Mouse (Mus musculus) MEL (cell line): ENCODE measurements around the gene Htra2.
A peak's percentile ranks its signal among the peaks of the same experiment; 100 is the strongest.

ENCODE experiments used
- CTCF ChIP-seq, 3 experiments: IDR thresholded peaks in 2 of 3; conservative IDR thresholded peaks in 1 of 3; 2 replicates each; pipeline ENCODE4 v1.5.1; 2011 to 2012; ENCODE audit warnings: low read length in 3 of 3, low read depth in 2 of 3, mild to moderate bottlenecking in 2 of 3, improper control_type of control experiment in 1 of 3, inconsistent platforms in 1 of 3, mixed read lengths in 1 of 3, moderate library complexity in 1 of 3; ENCODE audit not compliant: control insufficient read depth in 1 of 3, insufficient read depth in 1 of 3, poor library complexity in 1 of 3, severe bottlenecking in 1 of 3
- EP300 ChIP-seq, 2 experiments: IDR thresholded peaks; 2 replicates each; pipeline ENCODE4 v1.6.1; 2011; ENCODE audit warnings: improper control_type of control experiment in 2 of 2, low read length in 2 of 2, low read depth in 1 of 2, mild to moderate bottlenecking in 1 of 2
- ETS1 ChIP-seq: IDR thresholded peaks from 2 replicates; pipeline ENCODE4 v1.6.1; 2012; ENCODE audit warnings: low read depth, mild to moderate bottlenecking, inconsistent platforms, low read length, improper control_type of control experiment, moderate library complexity
- JUND ChIP-seq: IDR thresholded peaks from 2 replicates; pipeline ENCODE4 v1.6.1; 2011; ENCODE audit warnings: low read depth, mild to moderate bottlenecking, improper control_type of control experiment, low read length
- KAT2A ChIP-seq: conservative IDR thresholded peaks from 2 replicates; pipeline ENCODE4 v1.6.1; 2012; ENCODE audit warnings: low read depth, low read length, improper control_type of control experiment, inconsistent platforms
- MAFK ChIP-seq: IDR thresholded peaks from 2 replicates; pipeline ENCODE4 v1.6.1; 2011; ENCODE audit warnings: low read depth, mild to moderate bottlenecking, low read length, improper control_type of control experiment, borderline replicate concordance
- MAX ChIP-seq: IDR thresholded peaks from 2 replicates; pipeline ENCODE4 v1.6.1; 2011; ENCODE audit warnings: low read length, improper control_type of control experiment
- POLR2A ChIP-seq, 2 experiments: IDR thresholded peaks; 2 replicates each; pipeline ENCODE4 v1.6.1; 2011 to 2012; ENCODE audit warnings: low read length in 2 of 2, mild to moderate bottlenecking in 2 of 2, control low read depth in 1 of 2, improper control_type of control experiment in 1 of 2, low read depth in 1 of 2, moderate library complexity in 1 of 2; ENCODE audit not compliant: control insufficient read depth in 1 of 2, insufficient read depth in 1 of 2, poor library complexity in 1 of 2
- POLR2AphosphoS5 ChIP-seq: IDR thresholded peaks from 2 replicates; pipeline ENCODE4 v1.6.1; 2012; ENCODE audit warnings: low read depth, borderline replicate concordance, mild to moderate bottlenecking, inconsistent platforms, low read length, moderate library complexity, mixed read lengths
- RAD21 ChIP-seq: IDR thresholded peaks from 2 replicates; pipeline ENCODE4 v1.6.1; 2011; ENCODE audit warnings: mild to moderate bottlenecking, low read depth, low read length, improper control_type of control experiment
- TAL1 ChIP-seq: IDR thresholded peaks from 2 replicates; pipeline ENCODE4 v1.6.1; 2012; ENCODE audit warnings: mild to moderate bottlenecking, inconsistent platforms, low read length, moderate library complexity, mixed read lengths
- UBTF ChIP-seq: IDR thresholded peaks from 2 replicates; pipeline ENCODE4 v1.6.1; 2012; ENCODE audit warnings: low read depth, mild to moderate bottlenecking, inconsistent platforms, low read length, improper control_type of control experiment, moderate library complexity, borderline replicate concordance; ENCODE audit not compliant: insufficient read depth
- USF1 ChIP-seq: IDR thresholded peaks from 2 replicates; pipeline ENCODE4 v1.6.1; 2014; ENCODE audit warnings: low read depth, mild to moderate bottlenecking, inconsistent platforms, low read length, improper control_type of control experiment, moderate library complexity

DNA sequence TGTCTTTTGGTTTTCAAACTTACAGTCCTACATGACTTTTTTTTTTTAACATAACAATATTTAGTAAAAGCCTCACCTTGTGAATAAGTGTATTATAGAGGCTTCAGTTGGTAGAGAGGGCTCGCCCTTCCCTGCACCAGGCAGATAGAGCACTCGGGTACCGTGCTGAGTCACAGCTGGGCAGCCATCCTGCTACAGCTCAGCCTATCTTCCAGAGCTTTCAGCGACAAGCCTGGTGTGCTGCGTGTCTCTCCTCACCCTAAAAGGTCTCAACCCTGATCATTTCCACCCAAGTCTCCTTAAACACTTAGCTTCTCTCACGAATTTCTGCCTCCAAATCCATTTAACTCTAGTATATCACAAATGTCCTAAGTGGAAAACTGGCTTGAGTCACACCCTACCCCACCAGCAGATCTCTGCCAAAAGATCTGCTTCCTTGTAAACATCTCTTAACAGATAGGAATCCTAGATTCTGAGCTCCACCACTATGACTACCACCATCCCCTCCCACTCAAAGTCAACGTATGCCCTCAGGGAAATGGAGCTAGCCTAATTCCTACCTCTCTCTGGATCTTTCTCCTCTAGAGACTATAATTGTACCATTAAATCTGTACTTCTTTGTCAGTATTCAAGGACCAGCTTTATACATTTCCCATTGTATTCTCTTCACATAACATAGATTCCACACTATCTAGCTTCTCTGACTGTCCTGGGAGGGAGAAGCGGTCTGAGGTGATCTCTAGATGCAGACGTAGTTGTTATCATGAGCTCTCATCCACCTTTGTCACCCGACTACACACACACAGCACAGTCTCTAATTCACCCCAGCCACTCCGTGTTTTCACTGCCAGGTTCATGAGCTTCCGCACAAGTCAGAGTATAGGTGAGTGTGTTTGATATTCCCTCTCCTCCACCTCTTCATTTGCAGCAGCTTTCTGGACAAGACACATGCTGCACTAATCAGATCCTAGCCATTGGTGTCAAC is 40.3 kb downstream of the Htra2 start:
- TF ChIP-seq POLR2AphosphoS5: no peak
- TF ChIP-seq ETS1: peak; percentile 68
- no peak; the same call in 1 of the 2 replicates for TF ChIP-seq USF1
- no peak; the same call in 1 of the 2 replicates for TF ChIP-seq MAX
- TF ChIP-seq EP300 (IDR thresholded peaks at IDR 0.05; ENCODE audit: low read depth in 1 of 2, low read length in 2 of 2): peak; percentile 89 to 93
- TF ChIP-seq MAFK: peak; percentile 59; the same call in 1 of the 2 replicates
- TF ChIP-seq CTCF (IDR thresholded peaks at IDR 0.05 in 2 of 3, conservative IDR thresholded peaks at IDR 0.05 in 1 of 3; ENCODE audit: control insufficient read depth in 1 of 3, insufficient read depth in 1 of 3, low read depth in 2 of 3, low read length in 3 of 3, poor library complexity in 1 of 3, severe bottlenecking in 1 of 3): no peak
- TF ChIP-seq POLR2A (IDR thresholded peaks at IDR 0.05; ENCODE audit: control insufficient read depth in 1 of 2, insufficient read depth in 1 of 2, low read depth in 1 of 2, low read length in 2 of 2, poor library complexity in 1 of 2): peak in 1 of 2 experiments; percentile 60; a peak in 2 of 4 replicates
- peak; percentile 71; the same call in 1 of the 2 replicates for TF ChIP-seq JUND
- no peak; the same call in 1 of the 2 replicates for TF ChIP-seq KAT2A
- peak; percentile 82 for TF ChIP-seq TAL1
- no peak for TF ChIP-seq UBTF
- TF ChIP-seq RAD21: no peak
